Mouse (Mus musculus): ENCODE data around the gene Rfx2.

Gene Rfx2

DNA sequence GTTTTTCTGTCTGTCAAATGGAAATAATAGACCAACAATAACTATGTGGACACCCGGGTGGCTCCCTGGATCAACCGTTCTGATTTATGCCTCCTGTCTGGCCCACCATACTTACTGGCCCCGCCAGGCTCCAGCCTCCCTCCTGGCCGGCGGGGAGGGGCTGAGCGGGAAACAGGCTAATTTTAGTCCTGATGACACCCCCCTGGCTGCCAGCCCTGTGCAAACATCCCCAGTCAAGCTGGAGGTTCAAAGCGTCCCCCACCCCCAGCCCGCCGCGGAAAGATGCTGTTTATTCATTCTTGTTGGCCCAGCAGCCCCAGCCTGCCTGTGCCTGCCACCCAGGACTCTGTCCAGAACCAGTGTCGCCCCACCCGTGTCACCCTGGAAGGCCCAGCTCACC is 102.7 kb downstream of the Rfx2 start:
- peak overlapping the region; percentile 57 for H3K4me3 ChIP-seq (replicated peaks; ENCODE audit: low read length)
- H3K9me3 ChIP-seq (ENCODE audit: low read length), result no peaks in the 10 kb centered on the region
- TF ChIP-seq NANOG (IDR thresholded peaks at IDR 0.05; ENCODE audit: borderline replicate concordance, low read length), result no peak
- TF ChIP-seq CTCF (conservative IDR thresholded peaks at IDR 0.05; ENCODE audit: low read length), result no peak
- TF ChIP-seq POU5F1 (IDR thresholded peaks at IDR 0.05; ENCODE audit: borderline replicate concordance, low read length), result no peak
- H3K4me1 ChIP-seq (replicated peaks; ENCODE audit: low read depth, low read length), result peaks cover 67% of the 10 kb centered on the region
- peaks cover 24% of the 10 kb centered on the region for H3K27me3 ChIP-seq (ENCODE audit: insufficient read depth, low read length)
- peaks cover 11% of the 10 kb centered on the region for H3K36me3 ChIP-seq (ENCODE audit: insufficient read depth, low read length)

DNA sequence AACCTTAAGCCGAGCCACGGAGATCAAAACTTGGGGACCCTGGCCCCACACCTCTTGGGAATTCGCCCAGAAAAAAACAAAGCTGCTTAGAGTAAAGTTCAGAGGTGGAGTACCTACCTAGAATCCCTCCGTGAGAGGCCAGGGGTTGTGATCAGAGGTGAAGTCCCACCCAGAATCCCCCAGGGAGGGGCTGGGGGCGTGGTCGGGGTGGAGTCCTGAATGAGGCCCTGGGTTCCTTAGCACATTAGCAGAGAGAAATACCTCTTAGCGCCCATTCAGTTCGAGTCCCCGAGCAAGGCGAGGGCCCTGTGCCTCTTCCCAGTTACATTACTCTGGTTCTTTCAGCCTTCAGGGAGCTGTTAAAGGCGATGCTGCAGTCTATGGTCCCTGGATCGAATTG is 103.2 kb downstream of the Rfx2 start:
- TF ChIP-seq POU5F1 (IDR thresholded peaks at IDR 0.05; ENCODE audit: borderline replicate concordance, low read length), result no peak
- TF ChIP-seq NANOG (IDR thresholded peaks at IDR 0.05; ENCODE audit: borderline replicate concordance, low read length), result no peak
- no peak for TF ChIP-seq CTCF (conservative IDR thresholded peaks at IDR 0.05; ENCODE audit: low read length)
- peak overlapping the region; percentile 57 for H3K4me3 ChIP-seq (replicated peaks; ENCODE audit: low read length)
- peaks cover 22% of the 10 kb centered on the region for H3K27me3 ChIP-seq (ENCODE audit: insufficient read depth, low read length)
- peaks cover 15% of the 10 kb centered on the region for H3K36me3 ChIP-seq (ENCODE audit: insufficient read depth, low read length)
- no peaks in the 10 kb centered on the region for H3K9me3 ChIP-seq (ENCODE audit: low read length)
- H3K4me1 ChIP-seq (replicated peaks; ENCODE audit: low read depth, low read length), result peaks cover 68% of the 10 kb centered on the region

DNA sequence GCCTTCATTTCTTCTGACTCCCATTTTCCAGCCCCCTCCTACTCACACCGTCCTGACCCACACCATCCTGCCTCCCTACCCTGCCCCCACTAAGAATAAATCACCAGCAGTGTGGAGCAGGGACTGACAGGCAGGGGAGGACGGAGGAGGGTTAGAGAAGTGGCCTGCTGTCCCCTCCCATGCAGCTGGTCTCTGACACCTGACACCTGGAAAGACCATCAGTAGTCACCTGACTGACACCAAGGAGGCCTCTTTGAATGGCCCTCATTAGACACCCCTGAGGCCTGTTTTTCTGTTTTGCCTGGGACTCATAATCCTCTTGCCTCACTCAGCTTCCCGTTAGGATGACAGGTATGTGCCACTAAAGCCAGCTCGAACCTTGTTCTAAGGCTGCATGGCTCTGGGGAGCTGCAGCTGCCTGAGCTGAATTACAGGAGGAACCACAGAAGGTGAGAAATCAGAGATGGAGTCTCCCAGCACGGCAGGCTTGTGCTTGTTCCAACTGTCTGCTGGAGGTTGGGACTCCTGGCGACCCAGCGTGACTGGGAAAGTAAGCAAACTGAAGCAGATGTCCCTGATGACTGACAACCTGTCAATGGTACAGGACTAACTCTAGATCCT is 103.7 kb downstream of the Rfx2 start:
- TF ChIP-seq POU5F1 (IDR thresholded peaks at IDR 0.05; ENCODE audit: borderline replicate concordance, low read length) (no peak), CTCF (conservative IDR thresholded peaks at IDR 0.05; ENCODE audit: low read length) (no peak), NANOG (IDR thresholded peaks at IDR 0.05; ENCODE audit: borderline replicate concordance, low read length) (no peak)
- peak overlapping the region; percentile 57 for H3K4me3 ChIP-seq (replicated peaks; ENCODE audit: low read length)
- no peaks in the 10 kb centered on the region for H3K9me3 ChIP-seq (ENCODE audit: low read length)
- peaks cover 73% of the 10 kb centered on the region for H3K4me1 ChIP-seq (replicated peaks; ENCODE audit: low read depth, low read length)
- H3K36me3 ChIP-seq (ENCODE audit: insufficient read depth, low read length), result peaks cover 20% of the 10 kb centered on the region
- H3K27me3 ChIP-seq (ENCODE audit: insufficient read depth, low read length), result peaks cover 22% of the 10 kb centered on the region
